Mouse (Mus musculus): ENCODE results near the gene Accs. TPM values are rescaled to one million over a fixed set of nuclear protein-coding genes. Genes with fewer than 3 reads are reported as not detected.

Accs gene
- total RNA-seq (2015; ENCODE audit: low replicate concordance) (3.3 and 6.3 TPM in 2 replicates), total RNA-seq (2017; ENCODE audit: low replicate concordance) (1.4 and 1.8 TPM in 2 replicates)

DNA sequence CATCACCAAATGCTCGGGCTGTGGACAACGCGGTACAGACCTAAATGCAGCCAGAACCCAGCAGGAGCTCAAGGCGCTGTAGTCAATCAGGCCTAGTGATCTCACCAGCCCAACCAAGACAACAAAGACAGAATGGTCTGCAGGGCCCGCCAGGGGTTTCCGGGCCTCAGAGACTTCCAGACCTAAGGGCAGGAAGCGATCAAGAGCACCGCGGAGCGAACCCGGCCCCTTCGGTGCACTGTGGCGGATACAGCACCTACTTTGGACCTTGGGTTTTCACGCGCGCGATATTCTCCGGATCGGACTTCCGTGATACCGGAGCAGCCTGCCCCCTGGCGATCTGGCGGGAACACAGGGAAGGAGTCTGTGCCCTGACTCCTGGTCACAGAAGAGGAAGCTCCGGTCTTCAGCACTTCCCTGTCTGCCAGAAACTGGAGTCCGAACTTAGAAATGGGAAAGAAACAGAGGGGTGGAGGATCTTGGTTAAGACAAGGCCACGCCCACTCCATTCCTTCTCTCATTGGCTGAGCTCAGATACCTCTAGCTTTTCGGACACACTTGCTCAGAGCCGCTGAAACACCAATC lies at the start of gene Accs:
Accs (minus strand) TSS at position 439 of the 585 bp plus-strand sequence.
- ATAC-seq (replicated peaks; ENCODE audit: low FRiP score, poor library complexity, severe bottlenecking) = 0 out of 2 replicates have a peak, but pooled peaks have one; percentile 54

DNA sequence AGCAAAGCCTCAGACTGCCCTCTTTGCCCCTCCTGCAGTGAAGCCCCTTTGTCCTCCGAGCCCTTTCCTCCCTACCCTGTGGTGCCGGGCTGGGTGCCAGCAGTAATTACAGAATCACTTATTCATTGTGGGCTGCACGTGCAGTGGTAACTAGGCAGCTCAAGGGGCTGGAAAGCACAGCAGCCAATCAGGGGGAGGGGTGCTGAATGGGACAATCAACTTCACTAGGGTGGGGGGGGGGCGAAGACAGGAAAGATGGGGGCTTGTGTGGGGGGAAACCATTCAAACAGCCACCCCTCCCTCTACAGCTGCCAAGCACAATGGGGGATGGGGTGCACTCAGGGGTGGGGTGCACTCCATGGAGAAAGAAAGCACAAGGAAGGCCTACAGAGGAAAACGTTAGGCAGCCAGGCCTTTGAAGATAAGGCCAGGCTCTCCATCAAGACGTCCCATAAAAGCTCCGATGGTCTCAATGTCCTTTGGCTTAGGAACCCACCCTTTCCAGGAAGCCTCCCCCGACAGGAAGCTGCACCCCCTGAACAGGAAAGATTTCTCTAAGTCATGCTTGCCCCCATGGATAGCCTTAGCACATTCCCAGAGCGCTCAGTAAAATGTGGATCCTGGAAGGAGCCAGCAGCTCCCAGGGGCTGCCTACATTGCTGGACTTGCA lies 42.0 kb upstream of the Accs start:
- no peak for ATAC-seq (replicated peaks; ENCODE audit: low FRiP score, poor library complexity, severe bottlenecking)

DNA sequence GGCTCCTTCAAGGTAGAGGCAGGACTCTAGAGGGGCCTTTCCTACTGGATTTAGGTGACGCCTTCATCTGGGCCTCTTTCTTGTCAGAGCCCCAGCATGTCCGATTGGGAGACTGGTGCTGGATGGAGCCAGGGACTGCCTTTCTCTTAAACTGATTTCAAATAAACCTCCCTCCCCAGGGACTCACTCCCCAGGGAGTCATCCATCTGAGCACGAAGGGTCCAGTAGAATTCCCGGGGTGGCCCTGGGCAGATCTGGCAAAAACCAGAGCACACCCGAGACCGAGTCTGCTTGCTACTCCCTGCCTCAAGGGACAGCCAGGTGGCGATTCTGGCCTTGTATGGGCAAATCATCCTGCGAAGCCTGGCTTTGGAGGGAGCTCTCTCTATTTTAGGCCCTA lies 40.4 kb upstream of the Accs start:
- ATAC-seq (replicated peaks; ENCODE audit: low FRiP score, poor library complexity, severe bottlenecking) = no peak

DNA sequence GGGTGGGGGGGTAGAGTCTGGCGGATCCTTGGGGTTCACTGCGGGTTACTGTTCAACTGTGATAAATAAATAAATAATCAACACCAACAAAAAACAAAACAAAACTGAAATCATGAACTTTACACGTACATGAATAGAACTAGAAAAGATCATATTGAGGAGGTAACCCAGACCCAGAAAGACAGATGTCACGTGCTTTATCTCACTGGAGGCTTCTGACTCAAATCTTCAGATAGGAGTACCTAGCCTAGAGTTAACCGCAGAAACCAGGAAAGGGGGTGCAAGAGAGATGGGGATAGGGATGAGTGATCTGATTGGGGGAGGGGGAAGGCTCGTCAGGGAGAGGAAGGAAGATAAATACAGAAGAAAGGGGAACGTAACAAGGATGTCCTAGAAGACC lies 39.3 kb upstream of the Accs start:
- ATAC-seq (replicated peaks; ENCODE audit: low FRiP score, poor library complexity, severe bottlenecking) = no peak

DNA sequence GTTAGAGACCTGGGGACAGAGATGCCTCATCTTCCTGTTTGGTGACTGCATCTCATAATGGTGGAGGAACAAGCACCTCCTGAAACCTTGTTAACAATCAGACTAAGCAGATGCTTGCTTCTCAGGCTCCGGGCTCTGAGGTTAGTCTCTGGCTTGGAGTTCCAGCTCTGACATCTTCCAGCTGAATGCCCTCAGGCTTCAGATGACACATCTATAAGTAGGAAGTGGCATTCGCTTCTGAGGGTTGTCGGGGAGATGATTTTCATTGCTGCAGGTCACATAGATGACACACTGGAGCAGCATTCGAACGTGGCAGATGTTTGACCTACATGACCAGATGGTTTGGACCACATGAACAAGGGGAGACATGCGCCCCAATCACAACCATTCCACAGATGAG lies 38.6 kb upstream of the Accs start:
- ATAC-seq (replicated peaks; ENCODE audit: low FRiP score, poor library complexity, severe bottlenecking) = no peak

DNA sequence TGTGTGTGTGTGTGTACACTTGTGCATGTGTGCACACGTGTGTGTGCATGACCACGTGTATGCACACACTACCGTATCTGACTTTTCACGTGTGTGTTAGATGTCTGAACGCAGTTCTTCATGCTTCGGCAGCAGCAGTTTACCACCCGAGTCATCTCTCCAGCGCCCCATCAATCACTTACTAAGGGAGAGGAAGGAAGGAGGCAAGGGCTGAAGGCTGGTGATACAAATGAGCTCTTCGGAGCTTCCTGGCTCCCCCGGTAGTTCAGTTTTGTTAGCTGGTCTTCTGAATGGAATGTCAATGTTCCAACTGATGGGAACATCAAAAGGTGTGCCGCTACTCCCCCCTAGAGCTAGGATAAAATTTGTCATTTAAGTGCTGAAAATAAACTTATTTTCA lies 37.5 kb upstream of the Accs start:
- ATAC-seq (replicated peaks; ENCODE audit: low FRiP score, poor library complexity, severe bottlenecking) = no peak

DNA sequence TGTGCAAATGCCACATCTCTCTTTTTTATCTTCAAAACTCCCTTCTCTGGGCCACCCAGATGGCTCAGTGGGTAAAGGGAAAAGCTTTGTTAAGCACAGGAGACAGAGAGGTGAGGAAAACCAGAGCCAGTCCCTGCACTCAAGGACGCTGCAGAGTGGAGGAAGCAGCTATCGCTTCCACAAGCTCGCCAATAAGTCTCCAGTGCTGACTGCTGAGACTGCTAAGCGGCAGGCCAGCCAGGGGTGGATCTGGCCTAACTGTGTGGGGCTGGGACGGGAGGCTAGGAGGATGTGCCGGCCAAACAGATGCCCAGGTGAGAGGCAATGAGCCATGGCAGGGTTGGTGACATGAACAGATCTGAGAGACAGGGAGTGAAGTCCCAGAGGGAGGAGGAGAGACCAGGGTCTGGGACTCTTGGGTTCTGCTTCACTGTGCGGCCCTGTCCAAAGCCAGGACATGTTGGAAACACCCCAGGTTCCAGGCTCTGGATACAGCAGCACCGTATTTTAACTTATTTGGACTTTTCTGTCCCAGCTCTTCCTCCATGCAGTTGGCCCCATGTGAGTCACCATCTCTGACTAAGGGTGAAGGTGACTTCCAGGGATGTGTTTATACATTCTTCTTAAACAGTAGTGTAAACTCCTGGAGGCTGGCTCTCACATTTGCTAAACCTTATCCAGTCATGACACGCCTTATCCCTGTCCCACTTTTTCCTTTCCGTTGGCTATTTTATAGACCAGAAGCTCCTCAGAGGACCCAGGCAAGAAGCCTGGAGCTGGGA lies 36.5 kb upstream of the Accs start:
- no peak for ATAC-seq (replicated peaks; ENCODE audit: low FRiP score, poor library complexity, severe bottlenecking)

DNA sequence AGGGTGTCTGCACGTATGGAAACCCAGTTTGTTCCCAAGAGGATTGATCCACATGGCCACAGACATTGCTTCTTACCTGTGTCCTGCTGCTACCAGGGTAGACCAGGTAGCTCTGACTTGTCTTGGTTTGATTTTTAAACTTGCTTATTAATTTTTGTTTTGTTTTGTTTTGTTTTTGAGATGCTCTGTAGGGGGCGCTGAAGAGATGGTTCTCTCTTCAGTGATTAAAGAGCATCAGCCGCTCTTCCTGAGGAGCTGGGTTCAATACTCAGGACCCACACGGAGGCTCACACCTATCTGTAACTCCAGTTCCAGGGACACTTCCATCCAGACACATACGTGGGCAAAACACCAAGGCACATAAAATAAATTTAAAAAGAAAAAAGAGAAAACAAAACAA lies 33.3 kb upstream of the Accs start:
- no peak for ATAC-seq (replicated peaks; ENCODE audit: low FRiP score, poor library complexity, severe bottlenecking)

DNA sequence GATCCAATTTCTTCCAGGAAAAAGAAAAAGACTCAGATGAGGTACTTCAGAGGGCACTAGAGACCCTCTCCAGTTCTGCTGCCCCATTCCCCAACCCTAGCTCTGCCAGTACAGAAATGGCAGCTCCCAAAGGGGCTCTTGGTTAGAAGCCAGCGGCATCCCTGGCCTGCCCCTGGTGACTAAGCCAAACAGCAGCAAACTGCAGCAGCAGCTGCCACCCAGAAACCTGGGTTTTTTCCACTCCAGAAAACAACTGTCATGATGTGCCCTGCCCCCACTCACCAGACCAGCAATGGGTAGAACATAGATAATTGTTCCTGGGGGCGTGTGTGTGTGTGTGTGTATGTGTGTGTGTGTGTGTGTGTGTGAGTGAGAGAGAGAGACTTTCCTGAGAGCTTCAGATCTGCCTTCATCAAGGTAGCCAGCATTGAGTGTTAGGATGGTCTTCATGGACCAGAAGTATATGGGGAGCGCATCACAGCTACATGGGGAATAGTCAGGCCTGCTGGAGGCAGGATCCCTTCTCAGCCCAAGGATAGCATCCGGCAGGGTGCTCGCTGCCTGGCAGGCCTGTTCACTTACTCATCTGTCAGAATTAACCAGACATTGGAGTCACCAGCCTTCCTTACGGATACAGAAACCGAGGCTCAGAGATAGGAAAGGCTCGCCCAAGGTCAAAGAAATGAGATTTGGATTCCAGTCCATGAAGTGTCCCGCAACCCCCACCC lies 32.1 kb upstream of the Accs start:
- ATAC-seq (replicated peaks; ENCODE audit: low FRiP score, poor library complexity, severe bottlenecking) = no peak

DNA sequence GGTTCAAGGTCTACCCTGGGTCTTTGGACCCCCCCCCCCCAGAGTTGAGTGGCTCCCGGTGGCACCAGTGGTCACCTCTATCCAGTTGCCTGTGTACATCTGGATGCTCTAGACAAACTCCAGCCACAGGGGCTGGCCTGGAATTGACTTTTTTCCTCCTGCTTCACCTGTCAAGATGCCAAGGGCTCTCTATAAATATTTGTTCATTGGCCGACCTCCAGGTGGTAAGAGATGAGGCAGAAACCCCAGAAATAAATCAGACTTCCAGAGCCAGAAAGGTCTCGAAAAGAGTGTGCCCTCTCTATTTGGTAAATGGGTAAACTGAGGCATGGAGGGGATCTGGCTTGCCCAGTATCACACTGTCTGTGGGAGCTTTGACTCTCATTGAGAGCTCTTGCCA lies 31.2 kb upstream of the Accs start:
- no peak for ATAC-seq (replicated peaks; ENCODE audit: low FRiP score, poor library complexity, severe bottlenecking)

DNA sequence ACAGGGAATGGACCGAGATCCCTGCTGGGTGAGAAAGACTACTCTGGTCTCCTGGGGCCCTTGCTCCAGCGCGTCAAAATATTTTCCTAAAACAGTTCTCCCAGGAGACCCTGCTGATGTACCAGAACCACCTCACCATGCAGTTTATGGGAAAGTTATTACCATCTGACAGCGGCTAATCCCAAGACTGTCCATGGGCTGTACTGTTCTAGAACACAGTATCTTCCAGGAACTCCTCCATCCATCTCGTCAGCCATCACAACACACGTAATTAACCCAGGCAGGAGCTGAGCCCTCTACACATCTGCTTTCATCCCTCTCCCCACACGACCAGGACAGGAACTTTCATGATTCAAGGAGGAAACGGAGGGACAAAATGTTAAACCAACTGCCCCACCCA lies 30.7 kb upstream of the Accs start:
- ATAC-seq (replicated peaks; ENCODE audit: low FRiP score, poor library complexity, severe bottlenecking) = no peak

DNA sequence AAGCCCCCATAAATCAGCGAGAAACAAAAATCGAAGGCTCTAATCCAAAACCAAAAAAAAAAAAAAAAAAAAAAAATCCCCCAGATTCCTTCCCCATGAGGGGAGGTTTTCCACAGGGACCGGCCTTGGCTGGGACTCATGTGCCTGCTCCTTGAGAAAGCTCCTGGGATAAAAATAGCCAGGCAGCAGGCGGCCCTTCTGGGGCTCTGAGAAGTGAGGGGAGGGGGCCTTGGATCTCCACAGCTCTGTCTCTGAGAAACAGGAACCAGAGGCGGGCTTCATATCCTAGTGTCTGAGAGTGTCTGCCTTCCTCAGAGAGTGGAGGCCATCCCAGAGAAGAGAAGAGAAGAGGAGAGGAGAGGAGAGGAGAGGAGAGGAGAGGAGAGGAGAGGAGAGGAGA lies 27.3 kb upstream of the Accs start:
- ATAC-seq (replicated peaks; ENCODE audit: low FRiP score, poor library complexity, severe bottlenecking) = no peak

DNA sequence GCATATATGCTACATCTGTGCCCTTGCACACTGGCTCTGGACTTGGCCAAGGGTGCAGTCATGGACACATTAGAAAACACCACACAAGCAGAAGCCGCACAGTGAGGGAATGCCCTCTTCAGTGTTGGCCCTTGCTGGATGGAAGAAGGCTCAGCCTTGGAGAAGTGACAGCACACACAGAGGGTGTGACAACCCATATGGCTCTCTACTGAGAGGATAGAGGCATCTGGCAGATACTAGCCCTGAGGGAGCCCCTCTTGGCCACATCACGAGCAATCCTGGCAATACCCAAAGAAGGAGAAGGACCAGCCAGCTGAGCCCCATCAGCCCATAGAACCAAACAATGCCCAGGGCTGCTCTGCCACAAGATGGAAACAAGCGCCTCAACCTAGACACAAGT lies 24.9 kb upstream of the Accs start:
- ATAC-seq (replicated peaks; ENCODE audit: low FRiP score, poor library complexity, severe bottlenecking) = no peak

DNA sequence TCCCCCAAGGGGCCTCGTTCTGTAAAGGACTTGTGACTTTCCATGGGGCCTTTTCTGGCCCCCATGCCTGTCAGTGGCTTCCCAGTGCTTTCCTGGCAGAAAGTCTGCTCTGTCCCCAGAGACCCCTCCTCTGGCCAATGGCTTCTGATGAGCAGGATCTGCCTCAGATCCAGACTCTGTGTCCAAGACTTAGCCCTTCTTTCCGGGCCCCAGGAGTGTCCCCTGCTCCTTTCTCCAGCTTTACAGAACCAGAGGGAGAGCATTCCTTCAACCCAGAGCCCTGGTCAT lies 24.4 kb upstream of the Accs start:
- ATAC-seq (replicated peaks; ENCODE audit: low FRiP score, poor library complexity, severe bottlenecking) = no peak

DNA sequence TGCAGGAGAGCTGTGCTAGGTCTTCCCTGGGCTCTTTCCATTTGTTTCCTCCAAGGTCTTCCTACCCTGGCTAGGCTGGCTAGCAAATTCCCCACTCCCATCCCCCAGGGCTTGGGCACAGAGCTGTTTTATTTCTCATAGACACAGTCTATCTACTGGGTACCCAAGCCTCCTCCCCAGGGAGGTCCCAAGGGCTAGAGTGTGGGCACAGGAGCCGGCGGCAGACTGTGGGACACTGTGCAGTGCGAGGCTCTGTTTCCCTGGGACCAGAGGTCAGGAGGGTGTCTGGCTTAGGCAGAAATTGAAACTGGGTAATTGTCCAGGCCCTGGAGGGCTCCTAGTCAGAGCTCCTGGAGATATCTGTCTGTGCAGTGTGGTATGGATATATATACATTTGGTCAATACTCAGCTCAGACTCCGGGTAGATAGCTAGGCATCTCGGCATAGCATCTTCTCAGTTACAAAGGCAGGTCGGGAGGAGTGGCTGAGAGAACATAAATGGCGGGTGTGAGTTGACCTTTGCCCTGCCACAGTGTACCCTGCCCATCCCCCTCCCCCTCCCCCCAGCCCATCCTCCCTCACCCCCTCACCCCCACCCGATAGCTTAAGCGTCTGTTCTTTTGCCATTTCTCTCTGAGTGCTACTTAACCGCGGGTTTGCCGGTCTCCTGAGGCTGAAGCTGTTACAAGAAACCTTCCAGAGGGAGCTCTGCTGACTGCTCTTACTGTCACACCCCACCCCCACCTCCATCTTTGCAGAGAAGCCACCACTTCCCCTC lies 23.9 kb upstream of the Accs start:
- no peak for ATAC-seq (replicated peaks; ENCODE audit: low FRiP score, poor library complexity, severe bottlenecking)

DNA sequence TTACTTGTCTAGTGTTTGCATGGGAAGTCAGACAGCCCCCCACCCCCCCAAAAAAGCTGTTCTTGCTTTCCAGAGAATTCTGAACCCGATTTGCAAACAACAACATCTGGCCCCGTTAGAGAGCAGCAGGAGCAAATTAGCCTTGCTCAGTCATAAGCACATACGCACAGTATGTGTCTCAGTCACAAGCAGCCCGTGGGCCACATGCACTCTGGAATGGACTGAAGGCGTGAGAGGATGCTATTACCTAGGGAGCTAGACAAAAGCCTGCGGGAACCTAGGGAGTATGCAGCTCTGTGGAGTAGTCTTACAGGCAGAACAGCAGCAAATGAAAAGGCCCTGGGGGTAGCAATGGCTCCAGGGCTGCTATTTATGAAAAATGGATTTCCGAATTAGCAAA lies 22.5 kb upstream of the Accs start:
- ATAC-seq (replicated peaks; ENCODE audit: low FRiP score, poor library complexity, severe bottlenecking) = no peak

DNA sequence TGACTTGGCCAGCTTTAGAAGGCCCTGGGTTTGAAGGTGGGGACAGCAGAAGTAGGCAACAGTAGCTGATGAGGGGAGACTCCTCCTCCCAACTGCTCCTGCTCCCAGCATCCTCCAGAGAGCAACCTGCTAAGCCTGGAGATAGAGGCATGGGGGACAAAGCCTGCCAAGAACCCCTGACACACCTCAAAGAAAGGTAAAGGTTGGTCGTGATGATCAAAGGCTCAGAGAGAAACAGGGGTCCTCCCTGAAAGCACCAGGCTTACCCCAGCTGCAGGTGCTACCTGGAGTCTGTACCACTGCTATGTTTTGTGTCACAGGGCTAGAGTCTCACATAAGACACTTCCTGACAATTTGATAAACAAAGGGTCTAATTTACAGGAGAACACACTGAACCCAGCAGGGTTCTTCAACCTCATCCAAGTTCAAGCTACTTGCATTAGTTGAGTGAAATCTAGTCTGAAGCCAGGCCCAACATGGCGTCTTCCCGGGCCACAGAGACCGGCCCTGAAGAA lies 21.7 kb upstream of the Accs start:
- no peak for ATAC-seq (replicated peaks; ENCODE audit: low FRiP score, poor library complexity, severe bottlenecking)

DNA sequence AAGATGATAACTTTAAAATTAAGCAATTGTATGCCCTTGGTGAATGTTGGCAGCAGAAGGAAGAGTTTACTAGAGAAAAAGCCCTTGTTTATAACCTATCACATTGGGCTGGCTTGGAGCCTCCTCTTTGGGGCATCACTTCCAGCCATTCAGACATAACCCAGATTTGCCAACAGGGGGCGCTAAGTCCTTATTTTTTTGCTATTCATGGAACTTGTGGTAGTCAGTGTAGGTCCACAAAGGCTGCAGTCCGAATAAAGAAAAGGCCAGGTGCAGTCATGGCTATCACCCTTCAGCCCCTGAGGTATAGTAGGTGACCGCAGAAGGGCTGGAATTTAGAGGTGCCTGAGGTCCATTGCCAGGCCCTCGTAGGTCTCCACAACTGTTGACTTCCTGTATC lies 21.1 kb upstream of the Accs start:
- ATAC-seq (replicated peaks; ENCODE audit: low FRiP score, poor library complexity, severe bottlenecking) = no peak

DNA sequence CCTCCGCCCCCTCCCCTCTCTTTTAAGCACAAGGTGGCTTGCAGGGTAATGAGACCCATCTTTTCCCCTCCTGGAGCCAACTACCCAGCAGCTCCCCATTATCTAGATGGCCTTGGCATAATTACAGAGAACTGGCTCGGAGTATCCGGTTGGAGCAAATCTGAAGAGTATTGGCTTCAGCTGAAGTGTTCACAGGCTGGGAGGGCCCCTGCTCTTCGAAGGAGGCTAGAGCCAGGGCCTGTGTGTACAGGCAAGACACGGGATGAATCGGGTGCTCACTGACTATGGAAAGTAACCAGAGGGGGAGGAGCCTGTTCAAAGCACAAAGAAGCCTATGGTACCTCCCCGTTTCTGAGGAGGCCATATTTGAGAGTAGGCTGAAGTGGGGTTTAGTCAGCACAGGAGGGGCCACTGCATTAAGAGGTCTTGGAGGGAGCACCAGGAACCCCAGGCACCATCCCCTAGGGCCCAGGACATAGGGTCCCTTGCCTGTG lies 19.4 kb upstream of the Accs start, which contains the start of gene Accsl:
Accsl (minus strand) TSS at position 51 of the 494 bp plus-strand sequence.
- no peak for ATAC-seq (replicated peaks; ENCODE audit: low FRiP score, poor library complexity, severe bottlenecking)

Data from erythroblast, adult 5-6 weeks (primary cell).